Mouse (Mus musculus) embryonic facial prominence, embryonic 13.5 days (tissue): Measurements from ENCODE around the gene Hps4. TPM values are rescaled to one million over a fixed set of nuclear protein-coding genes. Genes with fewer than 3 reads are reported as not detected.

Experiments
- ATAC-seq: fragments of 200-750 bp; cut with Nextera tagmentation; 2 replicates; pipeline ENCODE4 v1.8.0; 2017; ENCODE audit warnings: low read depth; ENCODE audit not compliant: insufficient number of reproducible peaks, insufficient read depth, low FRiP score, low TSS enrichment
- H3K27ac ChIP-seq: fragments of 300-500 bp; sonication (generic); 2 replicates; pipeline ENCODE4 v1.5.1; 2015; ENCODE audit warnings: moderate library complexity, mild to moderate bottlenecking, inconsistent platforms
- H3K27me3 ChIP-seq: fragments of 300-500 bp; sonication (generic); 2 replicates; pipeline ENCODE4 v1.6.1; 2015; ENCODE audit warnings: mild to moderate bottlenecking, inconsistent platforms
- H3K36me3 ChIP-seq: fragments of 300-500 bp; sonication (generic); 2 replicates; pipeline ENCODE4 v1.6.1; 2015; ENCODE audit warnings: mild to moderate bottlenecking, inconsistent platforms
- H3K4me1 ChIP-seq: fragments of 300-500 bp; sonication (generic); 2 replicates; pipeline ENCODE4 v1.6.1; 2015; ENCODE audit warnings: inconsistent platforms
- H3K4me2 ChIP-seq: fragments of 300-500 bp; sonication (generic); 2 replicates; pipeline ENCODE4 v1.6.1; 2015; ENCODE audit warnings: moderate library complexity, mild to moderate bottlenecking, inconsistent platforms
- H3K4me3 ChIP-seq: fragments of 300-500 bp; sonication (generic); 2 replicates; pipeline ENCODE4 v1.5.1; 2015; ENCODE audit warnings: mild to moderate bottlenecking, inconsistent platforms
- H3K9ac ChIP-seq: fragments of 300-500 bp; sonication (generic); 2 replicates; pipeline ENCODE4 v1.6.1; 2015; ENCODE audit warnings: mild to moderate bottlenecking, inconsistent platforms
- H3K9me3 ChIP-seq: fragments of 300-500 bp; sonication (generic); 2 replicates; pipeline ENCODE4 v1.6.1; 2016; ENCODE audit warnings: inconsistent platforms
- WGBS: fragments of 180-500 bp; shearing (Covaris S2); methylation state at CpG from one replicate; pipeline ENCODE4 v1.1.7; 2015; ENCODE audit warnings: mixed read lengths; 5-methylcytosine and 5-hydroxymethylcytosine counted together
- polyA plus RNA-seq: library from polyadenylated mRNA; unstranded; fragments of >200 nt; fragmentation: Nextera tagmentation; extraction: Ambion mirVana; gene quantifications from 2 replicates; pipeline ENCODE4 v1.2.1, GENCODE M21; 2015

The Hps4 gene
- polyA plus RNA-seq, 1 experiment from 2014 or later = 42.9 TPM

- 83% methylated on average over 9 of the region's 9 CpGs for WGBS
- peaks cover 43% of the 10 kb centered on the region for H3K27me3 ChIP-seq
- H3K9ac ChIP-seq = 0 out of 2 replicates have a peak overlapping the region, but pooled peaks have one; percentile 7
- H3K4me3 ChIP-seq = no peak overlapping the region
- H3K9me3 ChIP-seq = no peaks in the 10 kb centered on the region
- peaks cover 41% of the 10 kb centered on the region for H3K36me3 ChIP-seq
- peaks cover 12% of the 10 kb centered on the region for H3K4me1 ChIP-seq
- H3K27ac ChIP-seq = no peak overlapping the region
- no peak for ATAC-seq
- no peak overlapping the region for H3K4me2 ChIP-seq
Measured at GRCm38 (mm10) chr5:112389352-112389751, 46.5 kb downstream of the Hps4 start.

GRCm38 (mm10) chr5:112391002-112391401, 48.1 kb downstream of the Hps4 start:
- no peak overlapping the region for H3K4me2 ChIP-seq
- peaks cover 29% of the 10 kb centered on the region for H3K36me3 ChIP-seq
- H3K9ac ChIP-seq = no peak overlapping the region
- no peaks in the 10 kb centered on the region for H3K9me3 ChIP-seq
- H3K4me3 ChIP-seq = no peak overlapping the region
- WGBS = 56% methylated on average over 16 of the region's 16 CpGs
- peaks cover 46% of the 10 kb centered on the region for H3K27me3 ChIP-seq
- no peak for ATAC-seq
- H3K27ac ChIP-seq = no peak overlapping the region
- H3K4me1 ChIP-seq = peaks cover 23% of the 10 kb centered on the region

GRCm38 (mm10) chr5:112391676-112392323, 48.9 kb downstream of the Hps4 start:
- ATAC-seq = no peak
- Histone ChIP-seq H3K4me2 (no peak overlapping the region), H3K4me3 (no peak overlapping the region), H3K9ac (no peak overlapping the region), H3K4me1 (peaks cover 31% of the 10 kb centered on the region), H3K9me3 (no peaks in the 10 kb centered on the region), H3K27me3 (peaks cover 47% of the 10 kb centered on the region), H3K36me3 (peaks cover 22% of the 10 kb centered on the region), H3K27ac (no peak overlapping the region)
- WGBS = 65% methylated on average over 27 of the region's 27 CpGs

- Histone ChIP-seq H3K4me2 (peak overlapping the region; percentile 75), H3K27me3 (peaks cover 62% of the 10 kb centered on the region), H3K36me3 (peaks cover 15% of the 10 kb centered on the region), H3K4me1 (peaks cover 31% of the 10 kb centered on the region), H3K9ac (peak overlapping the region; percentile 77), H3K9me3 (no peaks in the 10 kb centered on the region), H3K27ac (no peak overlapping the region), H3K4me3 (peak overlapping the region; percentile 69)
- 6% methylated on average over 18 of the region's 18 CpGs for WGBS
- ATAC-seq = no peak
Measured at GRCm38 (mm10) chr5:112393741-112394414, 51.0 kb downstream of the Hps4 start.

- Histone ChIP-seq H3K27me3 (peaks cover 59% of the 10 kb centered on the region), H3K4me1 (peaks cover 31% of the 10 kb centered on the region)
- under 1% methylated on average over 14 of the region's 28 CpGs for WGBS
Measured at GRCm38 (mm10) chr5:112394415-112394763, 51.5 kb downstream of the Hps4 start.

GRCm38 (mm10) chr5:112394779-112395443, 52.0 kb downstream of the Hps4 start, which contains the start of gene Asphd2:
Gene Asphd2 (minus strand): TSS chr5:112394866.
- Histone ChIP-seq H3K27ac (peak within 1 kb of the TSS; percentile 65), H3K9me3 (no peaks in the 10 kb centered on the region), H3K4me1 (peaks cover 31% of the 10 kb centered on the region), H3K4me3 (peak within 1 kb of the TSS; percentile 69), H3K9ac (peak within 1 kb of the TSS; percentile 77), H3K36me3 (peaks cover 14% of the 10 kb centered on the region), H3K27me3 (peaks cover 59% of the 10 kb centered on the region), H3K4me2 (peak within 1 kb of the TSS; percentile 75)
- peak; percentile 73 for ATAC-seq
- under 1% methylated on average over 63 of the region's 67 CpGs for WGBS

More at GRCm38 (mm10) chr5:112394415-112394763, 51.5 kb downstream of the Hps4 start:
- peaks cover 14% of the 10 kb centered on the region for H3K36me3 ChIP-seq
- no peak overlapping the region for H3K27ac ChIP-seq
- peak overlapping the region; percentile 69 for H3K4me3 ChIP-seq
- H3K9ac ChIP-seq = peak overlapping the region; percentile 77
- ATAC-seq = peak; percentile 63
- no peaks in the 10 kb centered on the region for H3K9me3 ChIP-seq
- H3K4me2 ChIP-seq = peak overlapping the region; percentile 75

- WGBS = 27% methylated on average over 18 of the region's 18 CpGs
- peak overlapping the region; percentile 65 for H3K27ac ChIP-seq
- peaks cover 9% of the 10 kb centered on the region for H3K36me3 ChIP-seq
- ATAC-seq = no peak
- H3K4me2 ChIP-seq = peak overlapping the region; percentile 75; the same call in 1 of the 2 replicates
- H3K9ac ChIP-seq = peak overlapping the region; percentile 49; the same call in 1 of the 2 replicates
- H3K9me3 ChIP-seq = no peaks in the 10 kb centered on the region
- peaks cover 65% of the 10 kb centered on the region for H3K27me3 ChIP-seq
- H3K4me3 ChIP-seq = no peak overlapping the region
- peaks cover 31% of the 10 kb centered on the region for H3K4me1 ChIP-seq
Measured at GRCm38 (mm10) chr5:112396066-112396465, 53.2 kb downstream of the Hps4 start.

GRCm38 (mm10) chr5:112399284-112399683, 56.4 kb downstream of the Hps4 start:
- H3K9me3 ChIP-seq = no peaks in the 10 kb centered on the region
- H3K4me3 ChIP-seq = no peak overlapping the region
- no peak for ATAC-seq
- H3K4me2 ChIP-seq = no peak overlapping the region
- peaks cover 36% of the 10 kb centered on the region for H3K27me3 ChIP-seq
- WGBS = 48% methylated on average over 10 of the region's 10 CpGs
- H3K36me3 ChIP-seq = no peaks in the 10 kb centered on the region
- no peak overlapping the region for H3K9ac ChIP-seq
- H3K4me1 ChIP-seq = peaks cover 19% of the 10 kb centered on the region
- no peak overlapping the region for H3K27ac ChIP-seq

- no peak for ATAC-seq
- no peak overlapping the region for H3K9ac ChIP-seq
- no peaks in the 10 kb centered on the region for H3K9me3 ChIP-seq
- 66% methylated on average over 3 of the region's 3 CpGs for WGBS
- H3K27ac ChIP-seq = no peak overlapping the region
- H3K4me2 ChIP-seq = no peak overlapping the region
- no peak overlapping the region for H3K4me3 ChIP-seq
- peaks cover 31% of the 10 kb centered on the region for H3K27me3 ChIP-seq
- no peaks in the 10 kb centered on the region for H3K36me3 ChIP-seq
- H3K4me1 ChIP-seq = no peaks in the 10 kb centered on the region
Measured at GRCm38 (mm10) chr5:112402437-112402836, 59.6 kb downstream of the Hps4 start.

- H3K9me3 ChIP-seq = no peaks in the 10 kb centered on the region
- no peak for ATAC-seq
- H3K36me3 ChIP-seq = no peaks in the 10 kb centered on the region
- no peak overlapping the region for H3K27ac ChIP-seq
- peaks cover 31% of the 10 kb centered on the region for H3K27me3 ChIP-seq
- no peak overlapping the region for H3K4me3 ChIP-seq
- H3K4me1 ChIP-seq = peaks cover 5% of the 10 kb centered on the region
- 74% methylated on average over 3 of the region's 3 CpGs for WGBS
- no peak overlapping the region for H3K9ac ChIP-seq
- H3K4me2 ChIP-seq = no peak overlapping the region
Measured at GRCm38 (mm10) chr5:112406017-112406416, 63.1 kb downstream of the Hps4 start.

GRCm38 (mm10) chr5:112409274-112409673, 66.4 kb downstream of the Hps4 start:
- no peak overlapping the region for H3K9ac ChIP-seq
- 65% methylated on average over 5 of the region's 5 CpGs for WGBS
- ATAC-seq = no peak

More at GRCm38 (mm10) chr5:112409274-112409673, 66.4 kb downstream of the Hps4 start:
- no peaks in the 10 kb centered on the region; the same call in 1 of the 2 replicates for H3K9me3 ChIP-seq
- H3K27ac ChIP-seq = no peak overlapping the region
- H3K4me3 ChIP-seq = no peak overlapping the region
- peaks cover 48% of the 10 kb centered on the region for H3K27me3 ChIP-seq
- H3K4me1 ChIP-seq = peaks cover 19% of the 10 kb centered on the region
- H3K4me2 ChIP-seq = no peak overlapping the region
- H3K36me3 ChIP-seq = no peaks in the 10 kb centered on the region
